Mouse (Mus musculus): ENCODE results near the gene Nutm1. TPM values are rescaled to one million over a fixed set of nuclear protein-coding genes. Genes with fewer than 3 reads are reported as not detected.

Gene Nutm1
- total RNA-seq, 1 experiment: not detected

- in situ Hi-C loops (cut with MboI; ENCODE audit: low sequenced_read_pairs in 2 of 2, unreplicated experiment in 2 of 2): no loop called here
- no peak for DNase-seq (ENCODE audit: low read depth, low spot score)
Measured at GRCm38 (mm10) chr2:112266242-112266592, 7.1 kb upstream of the Nutm1 start, which contains the start of gene Gm21985. Gene Gm21985, plus strand, starts transcription at chr2:112266314.

DNA sequence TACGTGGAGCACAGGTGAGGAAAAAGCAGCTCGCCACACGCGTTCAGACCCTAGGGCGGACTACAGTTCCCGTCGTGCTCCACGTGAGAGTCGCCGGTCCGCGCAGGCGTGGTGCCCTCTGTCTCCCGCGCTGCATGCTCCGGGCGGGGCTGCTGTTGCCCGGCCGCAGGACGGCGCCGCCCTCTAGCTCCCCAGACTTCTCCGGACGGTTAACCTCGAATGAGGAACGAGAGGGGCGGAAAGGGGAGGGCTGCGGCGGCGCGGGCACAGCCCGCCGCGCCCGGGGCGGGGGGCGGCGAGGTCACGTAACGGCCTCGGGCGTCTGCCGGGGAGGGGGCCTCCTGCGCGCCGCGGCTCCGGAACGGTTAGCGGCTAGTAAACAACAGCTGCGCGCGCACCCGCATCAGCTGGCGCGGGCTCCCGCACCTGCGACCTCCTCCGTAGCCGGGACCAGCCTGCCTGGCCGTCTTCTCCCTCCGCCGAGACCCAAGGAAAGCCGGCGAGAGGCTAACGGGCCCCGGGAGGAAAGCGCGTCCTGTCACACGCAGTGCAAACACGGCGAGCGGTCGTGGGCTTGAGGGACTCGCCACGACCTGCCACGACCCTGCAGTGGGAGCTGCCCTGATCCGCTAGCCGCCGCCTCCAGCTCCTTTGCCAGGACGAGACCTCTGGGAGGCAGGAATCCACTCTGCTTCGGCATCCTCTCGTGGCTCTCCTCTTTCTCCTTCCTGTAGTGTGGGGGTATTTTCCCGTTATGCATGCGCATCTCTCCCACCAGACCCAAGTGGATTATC, 6.6 kb upstream of the Nutm1 start, which contains the start of gene Slc12a6:
TSS of gene Slc12a6 (plus strand) at position 378 of the 794 bp plus-strand sequence.
- H3K4me3 ChIP-seq (ENCODE audit: insufficient read depth in 1 of 2, low read depth in 1 of 2, low read length in 2 of 2, poor library complexity in 1 of 2, severe bottlenecking in 1 of 2): peak within 1 kb of the TSS; percentile 86 to 99
- no peak within 1 kb of the TSS for H3K27ac ChIP-seq (ENCODE audit: insufficient read depth, low read depth, low read length, poor library complexity, severe bottlenecking)
- H3K4me1 ChIP-seq (ENCODE audit: control insufficient read depth in 2 of 2, insufficient read depth in 2 of 2, low read length in 2 of 2, poor library complexity in 1 of 2): no peaks in the 10 kb centered on the region; a peak in 1 of 4 replicates
- peaks cover 3% of the 10 kb centered on the region; the same call in 1 of the 2 replicates for H3K36me3 ChIP-seq (ENCODE audit: control insufficient read depth, insufficient read depth, low read length, poor library complexity, severe bottlenecking)
- no peak for TF ChIP-seq CHD2 (IDR thresholded peaks at IDR 0.05; ENCODE audit: low read depth, low read length)
- TF ChIP-seq MAFK (IDR thresholded peaks at IDR 0.05; ENCODE audit: insufficient read depth, low read depth, low read length): no peak
- peak; percentile 93 for TF ChIP-seq HCFC1 (IDR thresholded peaks at IDR 0.05; ENCODE audit: borderline replicate concordance, insufficient read depth, low read length)
- no peak for TF ChIP-seq ZC3H11A (IDR thresholded peaks at IDR 0.05; ENCODE audit: borderline replicate concordance, low read depth, low read length)
- TF ChIP-seq ZNF384 (IDR thresholded peaks at IDR 0.05; ENCODE audit: low read depth, low read length): no peak
- in situ Hi-C loops (cut with MboI; ENCODE audit: low sequenced_read_pairs in 2 of 2, unreplicated experiment in 2 of 2): no loop called here
- peak within 1 kb of the TSS; percentile 76 for H3K9ac ChIP-seq (ENCODE audit: insufficient read depth, low read depth, low read length, poor library complexity, severe bottlenecking)
- H3K9me3 ChIP-seq (ENCODE audit: control insufficient read depth, insufficient read depth, low read depth, low read length): no peaks in the 10 kb centered on the region
- peak; percentile 75 for DNase-seq (ENCODE audit: low read depth, low spot score)

More at GRCm38 (mm10) chr2:112266242-112266592, 7.1 kb upstream of the Nutm1 start, which contains the start of gene Gm21985:
- Histone ChIP-seq H3K36me3 (ENCODE audit: control insufficient read depth, insufficient read depth, low read length, poor library complexity, severe bottlenecking) (peaks cover 3% of the 10 kb centered on the region; the same call in 1 of the 2 replicates), H3K27ac (ENCODE audit: insufficient read depth, low read depth, low read length, poor library complexity, severe bottlenecking) (no peak within 1 kb of the TSS), H3K9ac (ENCODE audit: insufficient read depth, low read depth, low read length, poor library complexity, severe bottlenecking) (peak within 1 kb of the TSS; percentile 76), H3K4me3 (ENCODE audit: insufficient read depth in 1 of 2, low read depth in 1 of 2, low read length in 2 of 2, poor library complexity in 1 of 2, severe bottlenecking in 1 of 2) (peak within 1 kb of the TSS; percentile 86 to 99), H3K9me3 (ENCODE audit: control insufficient read depth, insufficient read depth, low read depth, low read length) (no peaks in the 10 kb centered on the region), H3K4me1 (ENCODE audit: control insufficient read depth in 2 of 2, insufficient read depth in 2 of 2, low read length in 2 of 2, poor library complexity in 1 of 2) (no peaks in the 10 kb centered on the region; a peak in 1 of 4 replicates)
- no peak for TF ChIP-seq ZNF384 (IDR thresholded peaks at IDR 0.05; ENCODE audit: low read depth, low read length)
- TF ChIP-seq HCFC1 (IDR thresholded peaks at IDR 0.05; ENCODE audit: borderline replicate concordance, insufficient read depth, low read length): no peak
- TF ChIP-seq MAFK (IDR thresholded peaks at IDR 0.05; ENCODE audit: insufficient read depth, low read depth, low read length): no peak
- no peak for TF ChIP-seq CHD2 (IDR thresholded peaks at IDR 0.05; ENCODE audit: low read depth, low read length)
- TF ChIP-seq ZC3H11A (IDR thresholded peaks at IDR 0.05; ENCODE audit: borderline replicate concordance, low read depth, low read length): no peak

DNA sequence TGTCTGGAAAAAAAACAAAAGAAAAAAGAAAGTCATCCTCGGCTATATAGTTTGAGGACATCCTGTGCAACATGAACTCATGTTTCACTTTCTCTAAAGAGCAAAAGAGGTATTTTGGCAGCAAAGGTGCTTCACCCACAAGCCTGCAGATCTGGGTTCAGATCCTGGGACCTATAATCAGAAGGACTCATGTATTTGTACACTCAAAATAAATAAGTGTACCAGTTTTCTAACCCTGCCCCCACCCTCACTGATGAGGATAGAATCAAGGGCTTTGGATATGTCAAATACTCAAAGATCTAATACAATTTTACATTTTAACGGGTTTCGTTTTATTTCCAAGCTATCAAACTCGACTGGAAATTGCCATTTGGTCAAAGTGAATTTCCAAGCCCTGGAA, 5.3 kb upstream of the Nutm1 start:
- H3K4me3 ChIP-seq (ENCODE audit: insufficient read depth in 1 of 2, low read depth in 1 of 2, low read length in 2 of 2, poor library complexity in 1 of 2, severe bottlenecking in 1 of 2): no peak overlapping the region
- H3K9me3 ChIP-seq (ENCODE audit: control insufficient read depth, insufficient read depth, low read depth, low read length): no peaks in the 10 kb centered on the region
- no peak for DNase-seq (ENCODE audit: low read depth, low spot score)
- no peak for TF ChIP-seq ZC3H11A (IDR thresholded peaks at IDR 0.05; ENCODE audit: borderline replicate concordance, low read depth, low read length)
- no peak for TF ChIP-seq MAFK (IDR thresholded peaks at IDR 0.05; ENCODE audit: insufficient read depth, low read depth, low read length)
- TF ChIP-seq ZNF384 (IDR thresholded peaks at IDR 0.05; ENCODE audit: low read depth, low read length): no peak
- TF ChIP-seq HCFC1 (IDR thresholded peaks at IDR 0.05; ENCODE audit: borderline replicate concordance, insufficient read depth, low read length): no peak
- no peak for TF ChIP-seq CHD2 (IDR thresholded peaks at IDR 0.05; ENCODE audit: low read depth, low read length)
- peaks cover 3% of the 10 kb centered on the region; the same call in 1 of the 2 replicates for H3K36me3 ChIP-seq (ENCODE audit: control insufficient read depth, insufficient read depth, low read length, poor library complexity, severe bottlenecking)
- H3K4me1 ChIP-seq (ENCODE audit: control insufficient read depth in 2 of 2, insufficient read depth in 2 of 2, low read length in 2 of 2, poor library complexity in 1 of 2): no peaks in the 10 kb centered on the region; a peak in 1 of 4 replicates
- no peak overlapping the region for H3K9ac ChIP-seq (ENCODE audit: insufficient read depth, low read depth, low read length, poor library complexity, severe bottlenecking)
- in situ Hi-C loops (cut with MboI; ENCODE audit: low sequenced_read_pairs in 2 of 2, unreplicated experiment in 2 of 2): no loop called here
- H3K27ac ChIP-seq (ENCODE audit: insufficient read depth, low read depth, low read length, poor library complexity, severe bottlenecking): no peak overlapping the region

- TF ChIP-seq ZC3H11A (IDR thresholded peaks at IDR 0.05; ENCODE audit: borderline replicate concordance, low read depth, low read length): no peak
- no peak for TF ChIP-seq ZNF384 (IDR thresholded peaks at IDR 0.05; ENCODE audit: low read depth, low read length)
- no peak for TF ChIP-seq MAFK (IDR thresholded peaks at IDR 0.05; ENCODE audit: insufficient read depth, low read depth, low read length)
- TF ChIP-seq CHD2 (IDR thresholded peaks at IDR 0.05; ENCODE audit: low read depth, low read length): no peak
- TF ChIP-seq HCFC1 (IDR thresholded peaks at IDR 0.05; ENCODE audit: borderline replicate concordance, insufficient read depth, low read length): no peak
- in situ Hi-C loops (cut with MboI; ENCODE audit: low sequenced_read_pairs in 2 of 2, unreplicated experiment in 2 of 2): no loop called here
- H3K4me3 ChIP-seq (ENCODE audit: insufficient read depth in 1 of 2, low read depth in 1 of 2, low read length in 2 of 2, poor library complexity in 1 of 2, severe bottlenecking in 1 of 2): peak overlapping the region; percentile 79 to 97
- no peaks in the 10 kb centered on the region; a peak in 1 of 4 replicates for H3K4me1 ChIP-seq (ENCODE audit: control insufficient read depth in 2 of 2, insufficient read depth in 2 of 2, low read length in 2 of 2, poor library complexity in 1 of 2)
- no peaks in the 10 kb centered on the region for H3K9me3 ChIP-seq (ENCODE audit: control insufficient read depth, insufficient read depth, low read depth, low read length)
- peak overlapping the region; percentile 94 for H3K9ac ChIP-seq (ENCODE audit: insufficient read depth, low read depth, low read length, poor library complexity, severe bottlenecking)
- peaks cover 3% of the 10 kb centered on the region; the same call in 1 of the 2 replicates for H3K36me3 ChIP-seq (ENCODE audit: control insufficient read depth, insufficient read depth, low read length, poor library complexity, severe bottlenecking)
- no peak overlapping the region for H3K27ac ChIP-seq (ENCODE audit: insufficient read depth, low read depth, low read length, poor library complexity, severe bottlenecking)
- DNase-seq (ENCODE audit: low read depth, low spot score): no peak
Measured at GRCm38 (mm10) chr2:112262779-112263295, 3.7 kb upstream of the Nutm1 start.
